Mouse (Mus musculus) gastrocnemius, postnatal 10 days (tissue): ENCODE measurements around the gene Slc38a2. TPM values are rescaled to one million over a fixed set of nuclear protein-coding genes. Genes with fewer than 3 reads are reported as not detected.

Experiments used
- DNase-seq: peaks from one replicate; pipeline ENCODE4 v3.0.0; 2021; ENCODE audit warnings: mixed read lengths
- total RNA-seq, 2 experiments: library from RNA; stranded (reverse); gene quantifications; 2 replicates each; pipeline ENCODE4 v1.2.3; 2021

The Slc38a2 gene
- total RNA-seq, 2 experiments from 2014 or later = 80.2 to 88.9 TPM

- no peak for DNase-seq
Observed at GRCm38 (mm10) chr15:96660590-96661141, 38.9 kb downstream of the Slc38a2 start.

GRCm38 (mm10) chr15:96658275-96658602 is 41.3 kb downstream of the Slc38a2 start:
- DNase-seq = no peak

- DNase-seq = no peak
Observed at GRCm38 (mm10) chr15:96657576-96658274, 41.8 kb downstream of the Slc38a2 start.

- no peak for DNase-seq
Observed at GRCm38 (mm10) chr15:96655514-96655913, 44.0 kb downstream of the Slc38a2 start.

- no peak for DNase-seq
Observed at GRCm38 (mm10) chr15:96654714-96655113, 44.8 kb downstream of the Slc38a2 start.

GRCm38 (mm10) chr15:96653011-96653410 is 46.5 kb downstream of the Slc38a2 start:
- DNase-seq = no peak

GRCm38 (mm10) chr15:96652531-96652930 is 47.0 kb downstream of the Slc38a2 start:
- no peak for DNase-seq

- DNase-seq = no peak
Observed at GRCm38 (mm10) chr15:96647376-96647775, 52.2 kb downstream of the Slc38a2 start.

GRCm38 (mm10) chr15:96642436-96643405 is 56.8 kb downstream of the Slc38a2 start, which contains the start of gene Slc38a1:
TSS of gene Slc38a1 (minus strand) at chr15:96642913.
- DNase-seq = peak; percentile 46

GRCm38 (mm10) chr15:96641821-96642435 is 57.6 kb downstream of the Slc38a2 start:
- DNase-seq = no peak

GRCm38 (mm10) chr15:96641111-96641820 is 58.3 kb downstream of the Slc38a2 start:
- peak; percentile 41 for DNase-seq

- DNase-seq = no peak
Observed at GRCm38 (mm10) chr15:96640291-96640985, 59.1 kb downstream of the Slc38a2 start.

- DNase-seq = no peak
Observed at GRCm38 (mm10) chr15:96639630-96640029, 59.9 kb downstream of the Slc38a2 start.

GRCm38 (mm10) chr15:96638656-96639055 is 60.9 kb downstream of the Slc38a2 start:
- no peak for DNase-seq

GRCm38 (mm10) chr15:96638173-96638572 is 61.4 kb downstream of the Slc38a2 start:
- DNase-seq = no peak

Other genes with a start within 250 kb of the Slc38a2 start
- gene Scaf11, start 238.9 kb downstream of the Slc38a2 start, total RNA-seq = 10 to 100 TPM; 38.2 to 47.5 TPM
- 1 to 10 TPM; 6.9 to 9.3 TPM for gene Slc38a1, start 56.8 kb downstream of the Slc38a2 start, total RNA-seq